Mouse (Mus musculus) liver, postnatal 0 days (tissue): ENCODE data around the gene Zfp366. TPM values are rescaled to one million over a fixed set of nuclear protein-coding genes. Genes with fewer than 3 reads are reported as not detected.

Source experiments
- ATAC-seq: fragments of 200-750 bp; cut with Nextera tagmentation; 2 replicates; pipeline ENCODE4 v1.8.0; 2017; ENCODE audit warnings: mild to moderate bottlenecking, moderate library complexity
- DNase-seq: peaks from one replicate; pipeline ENCODE4 v3.0.0-alpha.2; 2016
- H3K27ac ChIP-seq: fragments of 300-500 bp; sonication (generic); 2 replicates; pipeline ENCODE4 v1.5.1; 2014; ENCODE audit warnings: antibody characterized with exemption, moderate library complexity, mild to moderate bottlenecking, low read depth
- H3K27me3 ChIP-seq: fragments of 300-500 bp; sonication (generic); 2 replicates; pipeline ENCODE4 v1.6.1; 2014; ENCODE audit warnings: low read length, control low read depth, mixed read lengths; ENCODE audit not compliant: insufficient read depth
- H3K36me3 ChIP-seq: fragments of 300-500 bp; sonication (generic); replicated peaks from 2 replicates; pipeline ENCODE4 v1.6.1; 2014; ENCODE audit warnings: mild to moderate bottlenecking, control low read depth, low read length, moderate library complexity, mixed read lengths; ENCODE audit not compliant: insufficient read depth
- H3K4me1 ChIP-seq: fragments of 300-500 bp; sonication (generic); 2 replicates; pipeline ENCODE4 v1.6.1; 2014; ENCODE audit warnings: antibody characterized with exemption, mild to moderate bottlenecking, control low read depth; ENCODE audit not compliant: insufficient read depth
- H3K4me2 ChIP-seq: fragments of 300-500 bp; sonication (generic); 2 replicates; pipeline ENCODE4 v1.6.1; 2014; ENCODE audit warnings: low read depth, mild to moderate bottlenecking, low read length, moderate library complexity, mixed read lengths
- H3K4me3 ChIP-seq: fragments of 300-500 bp; sonication (generic); 2 replicates; pipeline ENCODE4 v1.5.1; 2014; ENCODE audit warnings: low read depth, low read length
- H3K9ac ChIP-seq: fragments of 300-500 bp; sonication (generic); replicated peaks from 2 replicates; pipeline ENCODE4 v1.6.1; 2014; ENCODE audit warnings: mild to moderate bottlenecking, moderate library complexity
- H3K9me3 ChIP-seq: fragments of 300-500 bp; sonication (generic); 2 replicates; pipeline ENCODE4 v1.6.1; 2016; ENCODE audit warnings: mild to moderate bottlenecking, control low read depth, low read length, mixed read lengths
- CTCF ChIP-seq: sonication (generic); IDR thresholded peaks from 2 replicates; pipeline ENCODE4 v1.5.1; 2016; ENCODE audit warnings: antibody characterized with exemption, low read depth
- EP300 ChIP-seq: IDR thresholded peaks from 2 replicates; pipeline ENCODE4 v1.6.1; 2016; ENCODE audit warnings: antibody characterized with exemption, low read depth, mild to moderate bottlenecking
- WGBS: fragments of 180-500 bp; shearing (Covaris S2); extraction: QIAGEN DNeasy Blood & Tissue Kit; methylation state at CpG from one replicate; pipeline ENCODE4 v1.1.7; 2014; ENCODE audit not compliant: insufficient replicate concordance; 5-methylcytosine and 5-hydroxymethylcytosine counted together
- polyA plus RNA-seq: library from polyadenylated mRNA; unstranded; fragments of >200 nt; fragmentation: Nextera tagmentation; extraction: Ambion mirVana; gene quantifications from 2 replicates; pipeline ENCODE4 v1.2.1, GENCODE M21; 2015

The Zfp366 gene
- polyA plus RNA-seq, 1 experiment from 2014 or later: 0.39 TPM

GRCm38 (mm10) chr13:99250806-99251205, 66.2 kb downstream of the Zfp366 start:
- Histone ChIP-seq H3K9me3 (no peaks in the 10 kb centered on the region), H3K27ac (no peak overlapping the region)

GRCm38 (mm10) chr13:99254215-99254614, 69.6 kb downstream of the Zfp366 start:
- no peak overlapping the region for H3K9ac ChIP-seq
- TF ChIP-seq EP300 (no peak), CTCF (no peak)
- DNase-seq (no peak), ATAC-seq (no peak)
- H3K27me3 ChIP-seq: no peaks in the 10 kb centered on the region
- no peaks in the 10 kb centered on the region for H3K4me1 ChIP-seq
- H3K9me3 ChIP-seq: no peaks in the 10 kb centered on the region
- no peak overlapping the region for H3K27ac ChIP-seq
- H3K36me3 ChIP-seq: no peaks in the 10 kb centered on the region
- H3K4me3 ChIP-seq: no peak overlapping the region
- no peak overlapping the region for H3K4me2 ChIP-seq

More at GRCm38 (mm10) chr13:99250806-99251205, 66.2 kb downstream of the Zfp366 start:
- no peak for TF ChIP-seq CTCF
- TF ChIP-seq EP300: no peak
- no peak overlapping the region for H3K4me3 ChIP-seq
- H3K9ac ChIP-seq: no peak overlapping the region
- no peaks in the 10 kb centered on the region for H3K27me3 ChIP-seq
- no peaks in the 10 kb centered on the region for H3K36me3 ChIP-seq
- ATAC-seq: no peak
- no peak overlapping the region for H3K4me2 ChIP-seq
- DNase-seq: no peak
- H3K4me1 ChIP-seq: no peaks in the 10 kb centered on the region
- 75% methylated on average over 2 of the region's 2 CpGs for WGBS

GRCm38 (mm10) chr13:99254781-99255180, 70.2 kb downstream of the Zfp366 start:
- no peak for DNase-seq
- Histone ChIP-seq H3K4me3 (no peak overlapping the region), H3K4me1 (no peaks in the 10 kb centered on the region), H3K4me2 (no peak overlapping the region), H3K9ac (no peak overlapping the region), H3K9me3 (no peaks in the 10 kb centered on the region), H3K27ac (no peak overlapping the region), H3K36me3 (no peaks in the 10 kb centered on the region), H3K27me3 (no peaks in the 10 kb centered on the region)
- no peak for ATAC-seq
- 25% methylated on average over 3 of the region's 3 CpGs for WGBS
- TF ChIP-seq CTCF (no peak), EP300 (no peak)

- ATAC-seq: no peak
- Histone ChIP-seq H3K9me3 (no peaks in the 10 kb centered on the region), H3K27me3 (no peaks in the 10 kb centered on the region), H3K4me2 (no peak overlapping the region), H3K27ac (no peak overlapping the region), H3K36me3 (no peaks in the 10 kb centered on the region), H3K4me1 (no peaks in the 10 kb centered on the region), H3K4me3 (no peak overlapping the region), H3K9ac (no peak overlapping the region)
- DNase-seq: no peak
- no peak for TF ChIP-seq EP300
- no peak for TF ChIP-seq CTCF
- 74% methylated on average over 4 of the region's 4 CpGs for WGBS
Observed at GRCm38 (mm10) chr13:99256916-99257315, 72.3 kb downstream of the Zfp366 start.

GRCm38 (mm10) chr13:99258677-99259076, 74.1 kb downstream of the Zfp366 start:
- Histone ChIP-seq H3K4me2 (no peak overlapping the region), H3K4me1 (no peaks in the 10 kb centered on the region), H3K36me3 (no peaks in the 10 kb centered on the region), H3K27me3 (no peaks in the 10 kb centered on the region), H3K27ac (no peak overlapping the region), H3K9me3 (no peaks in the 10 kb centered on the region), H3K9ac (no peak overlapping the region), H3K4me3 (no peak overlapping the region)
- no peak for TF ChIP-seq CTCF
- no peak for TF ChIP-seq EP300
- 80% methylated on average over 3 of the region's 3 CpGs for WGBS
- DNase-seq: no peak
- no peak for ATAC-seq

- Histone ChIP-seq H3K4me1 (no peaks in the 10 kb centered on the region), H3K27ac (no peak overlapping the region), H3K9me3 (no peaks in the 10 kb centered on the region), H3K4me2 (no peak overlapping the region), H3K4me3 (no peak overlapping the region), H3K36me3 (no peaks in the 10 kb centered on the region), H3K27me3 (no peaks in the 10 kb centered on the region), H3K9ac (no peak overlapping the region)
- 81% methylated on average over 15 of the region's 15 CpGs for WGBS
- TF ChIP-seq CTCF (no peak), EP300 (no peak)
- ATAC-seq: no peak
- DNase-seq: no peak
Observed at GRCm38 (mm10) chr13:99259502-99260174, 75.0 kb downstream of the Zfp366 start.
